ENCODE assay signal across 16 mouse cellular contexts in genomic region chr1:194642302-194642787, GRCm38 (mm10). TPM values are rescaled to one million over a fixed set of nuclear protein-coding genes. Genes with fewer than 3 reads are reported as not detected.
A peak's percentile ranks its signal among the peaks of the same experiment; 100 is the strongest.
DNase-seq lines count a peak whose midpoint lies in the region; ATAC-seq and TF ChIP-seq lines count a peak whose summit lies in the region.
"Had no signal": no experiment of that assay in that cellular context is flagged by ENCODE, and none has a peak within 500 bp of the region (broad histone marks: within the 10 kb centered on the region; RNA-seq: fewer than 3 reads in every experiment).

No protein-coding gene starts in this region.

- H3K4me1 ChIP-seq in embryonic facial prominence, embryonic 14.5 days (ENCODE audit: control insufficient read depth, insufficient read depth, low read length): peaks cover 11% of the 10 kb centered on the region
- peaks cover 30% of the 10 kb centered on the region for H3K4me1 ChIP-seq in embryonic facial prominence, embryonic 10.5 days
- peaks cover 62% of the 10 kb centered on the region for H3K4me1 ChIP-seq in hindbrain, embryonic 10.5 days (replicated peaks)
- peaks cover 25% of the 10 kb centered on the region for H3K4me1 ChIP-seq in hindbrain, embryonic 14.5 days (replicated peaks; ENCODE audit: control insufficient read depth, insufficient read depth, low read length)
- H3K4me1 ChIP-seq in lung, embryonic 14.5 days (ENCODE audit: insufficient read depth): no peaks in the 10 kb centered on the region
- H3K4me1 ChIP-seq in heart, postnatal 0 days (ENCODE audit: control insufficient read depth, insufficient read depth): peaks cover 35% of the 10 kb centered on the region

- TF ChIP-seq EP300 in heart, postnatal 0 days (IDR thresholded peaks at IDR 0.05; ENCODE audit: low read depth): no peak

- WGBS in embryonic facial prominence, embryonic 14.5 days: 44% methylated on average over 1 of the region's 1 CpGs
- 66% methylated on average over 1 of the region's 1 CpGs for WGBS in embryonic facial prominence, embryonic 10.5 days
- WGBS in hindbrain, embryonic 10.5 days: 69% methylated on average over 1 of the region's 1 CpGs
- WGBS in hindbrain, embryonic 14.5 days: 69% methylated on average over 1 of the region's 1 CpGs
- WGBS in lung, embryonic 14.5 days: 24% methylated on average over 1 of the region's 1 CpGs
- 25% methylated on average over 1 of the region's 1 CpGs for WGBS in heart, postnatal 0 days

- no peaks in the 10 kb centered on the region for H3K9me3 ChIP-seq in embryonic facial prominence, embryonic 14.5 days (ENCODE audit: control insufficient read depth, low read length)
- H3K9me3 ChIP-seq in embryonic facial prominence, embryonic 10.5 days: no peaks in the 10 kb centered on the region
- no peaks in the 10 kb centered on the region for H3K9me3 ChIP-seq in hindbrain, embryonic 10.5 days
- no peaks in the 10 kb centered on the region for H3K9me3 ChIP-seq in hindbrain, embryonic 14.5 days (ENCODE audit: control insufficient read depth, low read length)
- no peaks in the 10 kb centered on the region for H3K9me3 ChIP-seq in lung, embryonic 14.5 days (ENCODE audit: low read depth, low read length)
- no peaks in the 10 kb centered on the region for H3K9me3 ChIP-seq in heart, postnatal 0 days (replicated peaks; ENCODE audit: control insufficient read depth, low read length)

- no peak overlapping the region for H3K4me3 ChIP-seq in embryonic facial prominence, embryonic 14.5 days (ENCODE audit: low read depth, low read length)
- no peak overlapping the region for H3K4me3 ChIP-seq in embryonic facial prominence, embryonic 10.5 days
- no peak overlapping the region for H3K4me3 ChIP-seq in hindbrain, embryonic 10.5 days
- no peak overlapping the region for H3K4me3 ChIP-seq in hindbrain, embryonic 14.5 days (replicated peaks; ENCODE audit: low read length)
- no peak overlapping the region for H3K4me3 ChIP-seq in lung, embryonic 14.5 days (ENCODE audit: low read depth, low read length)
- no peak overlapping the region for H3K4me3 ChIP-seq in heart, postnatal 0 days (ENCODE audit: low read depth, low read length)

- no peak for ATAC-seq in embryonic facial prominence, embryonic 14.5 days (ENCODE audit: low read depth)
- ATAC-seq in hindbrain, embryonic 14.5 days (ENCODE audit: low FRiP score): no peak
- no peak for ATAC-seq in lung, embryonic 14.5 days (ENCODE audit: insufficient read depth)
- ATAC-seq in heart, postnatal 0 days (ENCODE audit: insufficient read depth, low read depth): no peak
- ATAC-seq in cerebellum, adult (ENCODE audit: insufficient number of reproducible peaks, low FRiP score, low TSS enrichment): no peak
- ATAC-seq: forebrain, postnatal 0 days; intestine, embryonic 16.5 days; midbrain, embryonic 16.5 days had no signal

- no peak for TF ChIP-seq CTCF in lung, embryonic 14.5 days (IDR thresholded peaks at IDR 0.05; ENCODE audit: low read depth)
- no peak for TF ChIP-seq CTCF in heart, postnatal 0 days (IDR thresholded peaks at IDR 0.05; ENCODE audit: low read depth)

- no peaks in the 10 kb centered on the region for H3K27me3 ChIP-seq in embryonic facial prominence, embryonic 14.5 days (replicated peaks; ENCODE audit: control insufficient read depth, insufficient read depth, low read length)
- no peaks in the 10 kb centered on the region for H3K27me3 ChIP-seq in embryonic facial prominence, embryonic 10.5 days (replicated peaks; ENCODE audit: low read depth, poor library complexity, severe bottlenecking)
- no peaks in the 10 kb centered on the region for H3K27me3 ChIP-seq in hindbrain, embryonic 10.5 days (ENCODE audit: insufficient read depth, poor library complexity, severe bottlenecking)
- no peaks in the 10 kb centered on the region for H3K27me3 ChIP-seq in hindbrain, embryonic 14.5 days (ENCODE audit: control insufficient read depth, insufficient read depth, low read length)
- no peaks in the 10 kb centered on the region for H3K27me3 ChIP-seq in lung, embryonic 14.5 days (ENCODE audit: insufficient read depth, low read length)
- H3K27me3 ChIP-seq in heart, postnatal 0 days (ENCODE audit: control insufficient read depth, insufficient read depth, low read length): no peaks in the 10 kb centered on the region

- H3K9ac ChIP-seq in embryonic facial prominence, embryonic 14.5 days (ENCODE audit: low read depth, low read length): no peak overlapping the region
- H3K9ac ChIP-seq in hindbrain, embryonic 14.5 days: no peak overlapping the region
- H3K9ac ChIP-seq in lung, embryonic 14.5 days: no peak overlapping the region
- no peak overlapping the region for H3K9ac ChIP-seq in heart, postnatal 0 days (replicated peaks; ENCODE audit: low read depth, low read length)
- H3K9ac ChIP-seq: forebrain, postnatal 0 days had no signal

- peaks cover 13% of the 10 kb centered on the region for H3K36me3 ChIP-seq in embryonic facial prominence, embryonic 14.5 days (ENCODE audit: control insufficient read depth, insufficient read depth, low read length)
- H3K36me3 ChIP-seq in embryonic facial prominence, embryonic 10.5 days (replicated peaks): peaks cover 30% of the 10 kb centered on the region
- H3K36me3 ChIP-seq in hindbrain, embryonic 10.5 days: peaks cover 42% of the 10 kb centered on the region
- peaks cover 25% of the 10 kb centered on the region for H3K36me3 ChIP-seq in hindbrain, embryonic 14.5 days (replicated peaks; ENCODE audit: control insufficient read depth, insufficient read depth)
- peaks cover 14% of the 10 kb centered on the region; the same call in 1 of the 2 replicates for H3K36me3 ChIP-seq in lung, embryonic 14.5 days (ENCODE audit: insufficient read depth)
- H3K36me3 ChIP-seq in heart, postnatal 0 days (replicated peaks; ENCODE audit: control insufficient read depth, insufficient read depth, low read length): peaks cover 17% of the 10 kb centered on the region

- peak; percentile 40 for DNase-seq in embryonic facial prominence, embryonic 14.5 days (ENCODE audit: low spot score)
- DNase-seq in embryonic facial prominence, embryonic 10.5 days (ENCODE audit: low spot score): no peak
- no peak for DNase-seq in hindbrain, embryonic 10.5 days (ENCODE audit: low spot score)
- no peak for DNase-seq in hindbrain, embryonic 14.5 days (ENCODE audit: low spot score)
- no peak for DNase-seq in lung, embryonic 14.5 days
- no peak for DNase-seq in lung, postnatal 14 days
- DNase-seq in heart, postnatal 0 days (ENCODE audit: low spot score): no peak
- DNase-seq: cerebellum, postnatal 14 days; forebrain, postnatal 0 days; gastrocnemius, postnatal 25 days; layer of hippocampus, adult 9-11 months; left cerebral cortex, postnatal 4 days; thymus, adult 2 months had no signal

- no peak overlapping the region for H3K4me2 ChIP-seq in embryonic facial prominence, embryonic 14.5 days (ENCODE audit: low read depth, low read length)
- H3K4me2 ChIP-seq in hindbrain, embryonic 14.5 days (replicated peaks): no peak overlapping the region
- H3K4me2 ChIP-seq in lung, embryonic 14.5 days: no peak overlapping the region
- peak overlapping the region; percentile 32 for H3K4me2 ChIP-seq in heart, postnatal 0 days (ENCODE audit: low read depth, low read length)

- peak overlapping the region; percentile 18; the same call in 1 of the 2 replicates for H3K27ac ChIP-seq in embryonic facial prominence, embryonic 14.5 days (replicated peaks; ENCODE audit: low read depth, low read length)
- no peak overlapping the region for H3K27ac ChIP-seq in embryonic facial prominence, embryonic 10.5 days (replicated peaks)
- H3K27ac ChIP-seq in hindbrain, embryonic 10.5 days: peak overlapping the region; percentile 59
- no peak overlapping the region for H3K27ac ChIP-seq in hindbrain, embryonic 14.5 days
- peak overlapping the region; percentile 14; the same call in 1 of the 2 replicates for H3K27ac ChIP-seq in lung, embryonic 14.5 days (ENCODE audit: low read depth)
- H3K27ac ChIP-seq in heart, postnatal 0 days (ENCODE audit: low read depth): peak overlapping the region; percentile 85

RNA-seq across cellular contexts. Expression of gene Plxna2, which starts 24.3 kb away (rescaled TPM):
- 12.8 and 14.8 TPM in 2 replicates for polyA plus RNA-seq in embryonic facial prominence, embryonic 14.5 days (2014; fragmentation: Nextera tagmentation; extraction: Ambion mirVana)
- polyA plus RNA-seq in embryonic facial prominence, embryonic 10.5 days (2016; fragmentation: Nextera tagmentation; extraction: Ambion mirVana): 12.9 and 15.3 TPM in 2 replicates
- 17.5 and 23.9 TPM in 2 replicates for polyA plus RNA-seq in hindbrain, embryonic 10.5 days (2016; fragmentation: Nextera tagmentation; extraction: Ambion mirVana)
- 44.4 and 48.3 TPM in 2 replicates for polyA plus RNA-seq in hindbrain, embryonic 14.5 days (2014; fragmentation: Nextera tagmentation; extraction: Ambion mirVana)
- 9.8 and 10.1 TPM in 2 replicates for polyA plus RNA-seq in lung, embryonic 14.5 days (2014; fragmentation: Nextera tagmentation; extraction: Ambion mirVana)
- 14.3 and 14.4 TPM in 2 replicates for total RNA-seq in heart, postnatal 0 days (2014; rRNA removed; ENCODE audit: low replicate concordance)
- 3.5 and 4.0 TPM in 2 replicates for polyA plus RNA-seq in heart, postnatal 0 days (2015; fragmentation: Nextera tagmentation; extraction: Ambion mirVana)

Comparison
In these comparisons a context has a peak if more than half of its experiments do, and no peak if none do; other contexts are left out.
1. H3K27ac ChIP-seq: peak in embryonic facial prominence, embryonic 14.5 days (single experiment), hindbrain, embryonic 10.5 days (single experiment), lung, embryonic 14.5 days (single experiment) and heart, postnatal 0 days (single experiment); none in embryonic facial prominence, embryonic 10.5 days (single experiment) and hindbrain, embryonic 14.5 days (single experiment).